Mouse (Mus musculus) testis, adult 2 months (tissue): ENCODE measurements around the gene Arhgap25. TPM values are rescaled to one million over a fixed set of nuclear protein-coding genes. Genes with fewer than 3 reads are reported as not detected.
"Not testable (repeated sequence)": the region's sequence is repeated elsewhere in the genome, so short reads cannot be mapped to it uniquely, and the experiment has no call there.

Source experiments
- H3K27ac ChIP-seq: fragments of 200-500 bp; 2 replicates; pipeline ENCODE4 v1.5.1; 2012; ENCODE audit warnings: low read depth, low read length; ENCODE audit not compliant: control insufficient read depth, insufficient read depth
- H3K27me3 ChIP-seq: fragments of 200-500 bp; 2 replicates; pipeline ENCODE4 v1.6.1; 2012; ENCODE audit warnings: mild to moderate bottlenecking, low read length, moderate library complexity; ENCODE audit not compliant: control insufficient read depth, insufficient read depth
- H3K36me3 ChIP-seq: fragments of 200-500 bp; 2 replicates; pipeline ENCODE4 v1.6.1; 2012; ENCODE audit warnings: mild to moderate bottlenecking, low read length; ENCODE audit not compliant: control insufficient read depth, insufficient read depth
- H3K4me1 ChIP-seq: fragments of 200-500 bp; 2 replicates; pipeline ENCODE4 v1.6.1; 2012; ENCODE audit warnings: low read length; ENCODE audit not compliant: control insufficient read depth, insufficient read depth
- H3K4me3 ChIP-seq: fragments of 200-500 bp; 2 replicates; pipeline ENCODE4 v1.5.1; 2012; ENCODE audit warnings: low read depth, mild to moderate bottlenecking, low read length, moderate library complexity, mixed read lengths; ENCODE audit not compliant: control insufficient read depth
- CTCF ChIP-seq: fragments of 200-500 bp; IDR thresholded peaks from 2 replicates; pipeline ENCODE4 v1.5.1; 2012; ENCODE audit warnings: low read depth, mild to moderate bottlenecking, inconsistent platforms, low read length, moderate library complexity; ENCODE audit not compliant: control insufficient read depth, insufficient read depth, insufficient replicate concordance
- POLR2A ChIP-seq: fragments of 200-500 bp; IDR thresholded peaks from 2 replicates; pipeline ENCODE4 v1.6.1; 2012; ENCODE audit warnings: low read depth, mild to moderate bottlenecking, inconsistent platforms, low read length, moderate library complexity; ENCODE audit not compliant: control insufficient read depth
- polyA plus RNA-seq: library from polyadenylated mRNA; depleted of rRNA; stranded (reverse); fragments of >200 nt; gene quantifications from 2 replicates; pipeline ENCODE4 v1.2.3, GENCODE M21; 2012

The Arhgap25 gene
- polyA plus RNA-seq, 1 experiment = 0.14 TPM

DNA sequence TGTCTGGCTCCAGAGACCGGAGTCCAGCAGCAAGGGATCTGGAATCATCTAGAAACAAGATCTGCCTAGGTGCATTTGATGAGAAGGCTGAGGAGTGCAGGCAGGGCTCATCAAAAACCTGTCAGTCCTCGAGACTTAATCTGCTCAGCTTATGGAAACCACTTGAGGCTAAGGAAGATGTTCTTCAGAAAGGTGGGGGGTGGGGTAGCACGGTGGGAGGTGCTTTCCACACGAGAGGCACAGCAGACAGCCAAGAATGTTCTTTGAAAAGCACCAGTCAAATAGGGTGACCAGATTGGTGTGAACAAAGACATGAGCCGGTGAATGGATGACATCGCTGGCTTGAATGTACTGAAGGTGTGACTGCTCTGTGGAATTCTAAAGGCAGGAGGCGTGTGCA, 9.3 kb downstream of the Arhgap25 start:
- H3K27me3 ChIP-seq = no peaks in the 10 kb centered on the region
- no peak overlapping the region for H3K4me3 ChIP-seq
- H3K27ac ChIP-seq = no peak overlapping the region
- peaks cover 2% of the 10 kb centered on the region; the same call in 1 of the 2 replicates for H3K4me1 ChIP-seq
- TF ChIP-seq POLR2A (no peak), CTCF (no peak)
- H3K36me3 ChIP-seq = no peaks in the 10 kb centered on the region

DNA sequence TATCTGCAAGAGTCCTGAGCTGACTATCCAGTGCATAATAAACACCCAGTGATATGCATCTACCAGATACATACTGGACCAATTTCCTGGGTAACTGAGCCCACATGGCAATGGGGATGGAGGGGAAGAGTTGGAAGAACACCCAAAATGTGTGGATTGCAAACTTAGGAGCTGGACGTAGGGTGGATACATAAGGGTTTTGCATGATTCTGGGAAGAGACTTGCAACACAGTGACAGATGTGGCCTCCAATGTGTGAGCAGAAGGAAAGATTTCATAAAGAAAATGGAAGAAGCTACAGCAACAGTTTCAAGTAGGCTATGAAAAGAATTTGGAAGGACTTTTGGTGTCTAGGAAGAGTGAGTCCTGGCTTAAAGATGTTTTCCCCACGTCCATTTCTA, 10.0 kb downstream of the Arhgap25 start:
- no peak overlapping the region for H3K27ac ChIP-seq
- TF ChIP-seq POLR2A (no peak), CTCF (no peak)
- H3K4me1 ChIP-seq = peaks cover 2% of the 10 kb centered on the region; the same call in 1 of the 2 replicates
- H3K4me3 ChIP-seq = no peak overlapping the region
- no peaks in the 10 kb centered on the region for H3K36me3 ChIP-seq
- no peaks in the 10 kb centered on the region for H3K27me3 ChIP-seq

DNA sequence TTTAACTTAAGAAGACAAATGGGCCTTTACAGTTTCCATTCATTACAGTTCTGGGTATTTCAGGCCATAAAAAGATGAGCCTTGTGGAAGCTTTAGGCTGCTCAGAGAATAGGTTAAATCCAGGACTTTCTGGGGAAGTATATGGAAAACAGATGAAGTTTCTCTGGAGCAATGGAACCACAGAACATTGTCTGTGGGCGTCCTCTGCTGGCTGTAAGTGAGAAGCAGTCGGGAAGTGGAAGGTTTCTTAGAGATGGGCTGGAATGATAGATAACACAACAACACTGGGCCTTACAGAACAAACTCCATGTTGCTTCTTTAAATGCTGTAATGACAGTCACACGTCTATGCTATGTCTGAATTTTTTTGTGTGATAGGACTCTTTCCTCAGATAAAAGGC, 10.8 kb downstream of the Arhgap25 start:
- Histone ChIP-seq H3K27ac (no peak overlapping the region), H3K4me1 (peaks cover 2% of the 10 kb centered on the region; the same call in 1 of the 2 replicates), H3K36me3 (no peaks in the 10 kb centered on the region), H3K4me3 (no peak overlapping the region), H3K27me3 (no peaks in the 10 kb centered on the region)
- TF ChIP-seq CTCF (no peak), POLR2A (no peak)

DNA sequence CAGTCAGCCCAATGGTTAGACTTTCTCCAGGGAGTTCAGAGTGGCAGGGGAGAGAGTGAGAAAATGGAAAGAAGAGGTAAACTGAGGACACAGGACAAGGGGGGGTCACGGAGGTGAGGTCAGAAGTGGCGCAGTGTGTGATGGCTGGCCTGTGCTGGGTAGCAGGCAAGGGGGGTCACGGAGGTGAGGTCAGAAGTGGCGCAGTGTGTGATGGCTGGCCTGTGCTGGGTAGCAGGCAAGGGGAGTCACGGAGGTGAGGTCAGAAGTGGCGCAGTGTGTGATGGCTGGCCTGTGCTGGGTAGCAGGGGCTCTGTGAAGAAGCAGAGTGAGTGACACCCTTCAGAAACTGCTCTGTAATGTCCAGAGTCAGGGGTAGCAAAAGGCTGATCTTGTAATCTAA, 11.4 kb downstream of the Arhgap25 start:
- not testable (repeated sequence) for H3K27ac ChIP-seq, H3K27me3 ChIP-seq, H3K4me3 ChIP-seq, H3K36me3 ChIP-seq, H3K4me1 ChIP-seq

DNA sequence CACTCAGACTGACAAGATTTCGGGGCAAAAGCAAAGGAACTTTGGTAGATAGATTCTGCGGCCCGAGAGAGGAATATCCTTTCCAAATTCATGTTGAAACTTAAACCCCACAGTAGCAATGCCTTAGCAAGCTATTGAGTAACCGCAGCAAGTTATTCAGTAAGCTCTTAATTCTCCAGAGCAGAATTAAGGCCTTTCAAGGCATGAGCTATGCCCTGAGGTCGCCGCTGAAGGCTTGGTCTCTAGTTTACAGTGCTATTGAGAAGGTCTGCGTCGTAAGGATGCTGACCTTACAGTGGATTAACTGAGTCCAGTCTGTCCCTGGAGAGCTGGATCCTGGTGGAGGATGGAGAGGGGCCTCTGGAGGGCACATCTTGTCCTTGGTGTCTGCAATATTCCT, 12.5 kb downstream of the Arhgap25 start:
- H3K27me3 ChIP-seq = no peaks in the 10 kb centered on the region
- no peaks in the 10 kb centered on the region for H3K36me3 ChIP-seq
- no peak overlapping the region for H3K27ac ChIP-seq
- no peak overlapping the region for H3K4me3 ChIP-seq
- H3K4me1 ChIP-seq = peaks cover 2% of the 10 kb centered on the region; the same call in 1 of the 2 replicates
- no peak for TF ChIP-seq POLR2A
- TF ChIP-seq CTCF = no peak

DNA sequence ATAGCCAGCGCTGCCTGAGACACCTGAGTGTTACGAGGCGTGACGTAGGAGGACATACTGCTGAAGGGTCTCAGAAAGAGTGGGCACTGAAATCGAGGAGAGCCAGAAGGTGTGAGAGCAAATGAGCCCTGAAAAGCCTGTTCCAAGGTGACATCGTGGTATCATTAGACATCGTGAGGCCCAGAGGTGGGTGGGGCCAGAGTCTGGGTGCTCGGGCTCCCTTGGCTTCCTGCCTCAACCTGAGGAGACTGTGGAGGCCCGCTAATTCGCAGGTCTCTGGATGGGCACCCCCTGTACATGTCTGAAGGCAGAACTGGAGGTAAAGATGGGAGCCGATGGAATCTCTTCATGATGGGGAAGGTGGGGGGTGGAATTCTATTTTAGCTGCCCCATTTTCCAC, 13.2 kb downstream of the Arhgap25 start:
- Histone ChIP-seq H3K4me1 (peaks cover 2% of the 10 kb centered on the region; the same call in 1 of the 2 replicates), H3K4me3 (peak overlapping the region; percentile 58), H3K27ac (no peak overlapping the region), H3K27me3 (no peaks in the 10 kb centered on the region), H3K36me3 (no peaks in the 10 kb centered on the region)
- TF ChIP-seq POLR2A = no peak
- TF ChIP-seq CTCF = no peak

DNA sequence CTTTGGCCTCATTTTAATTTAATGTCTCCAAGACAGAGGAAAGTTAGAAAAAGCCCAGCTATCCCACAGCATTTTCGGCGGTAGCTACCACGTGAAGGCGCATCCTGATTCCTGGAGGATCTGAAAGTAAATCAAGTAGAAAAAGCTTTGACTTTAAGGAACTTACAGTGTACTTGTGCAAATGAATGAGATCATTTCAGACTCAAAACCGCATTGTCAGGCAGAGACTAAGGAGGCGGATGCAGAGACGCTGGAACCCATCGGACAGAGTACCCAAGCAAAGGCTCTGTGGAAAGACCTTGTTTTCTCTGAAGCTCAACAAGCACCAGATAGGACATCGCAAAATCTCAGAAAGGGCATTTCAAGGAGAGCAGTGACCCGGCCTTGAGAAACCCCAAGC, 14.4 kb downstream of the Arhgap25 start:
- no peak overlapping the region for H3K4me3 ChIP-seq
- TF ChIP-seq POLR2A = no peak
- no peak for TF ChIP-seq CTCF
- peaks cover 2% of the 10 kb centered on the region; the same call in 1 of the 2 replicates for H3K4me1 ChIP-seq
- H3K27ac ChIP-seq = no peak overlapping the region
- H3K27me3 ChIP-seq = no peaks in the 10 kb centered on the region
- H3K36me3 ChIP-seq = no peaks in the 10 kb centered on the region

DNA sequence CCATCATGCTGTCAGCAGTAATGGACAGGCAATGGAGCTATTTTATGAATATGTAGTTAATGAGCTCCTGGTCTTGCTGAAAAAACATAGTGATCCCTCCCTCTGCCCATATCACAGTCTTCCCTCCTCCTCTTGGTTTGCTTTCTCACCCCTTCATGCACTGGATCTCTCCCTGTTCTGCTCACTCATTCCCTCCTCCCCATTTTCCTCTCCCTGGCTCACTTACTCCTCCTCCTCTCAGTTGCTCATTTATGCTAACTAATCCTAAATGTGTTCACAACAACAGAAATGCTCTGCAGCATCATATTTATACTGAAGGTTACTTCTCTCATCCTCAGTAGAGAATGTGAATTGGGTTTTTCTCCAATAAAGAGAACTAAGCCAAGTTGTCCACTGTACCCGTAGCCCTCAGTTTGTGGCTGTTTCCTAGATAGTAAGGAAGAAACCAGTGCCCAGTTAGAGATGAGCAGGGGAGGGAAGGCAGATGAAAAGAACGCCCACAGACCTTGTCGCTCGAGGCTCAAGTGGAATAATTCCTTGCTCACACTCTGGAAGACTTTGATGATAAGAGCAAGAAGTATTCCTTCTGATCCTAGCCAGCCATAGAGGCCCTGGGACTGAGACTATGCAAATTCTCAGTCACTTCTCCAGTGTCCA, 15.2 kb downstream of the Arhgap25 start:
- Histone ChIP-seq H3K4me3 (no peak overlapping the region), H3K36me3 (no peaks in the 10 kb centered on the region), H3K4me1 (peaks cover 2% of the 10 kb centered on the region; the same call in 1 of the 2 replicates), H3K27me3 (no peaks in the 10 kb centered on the region), H3K27ac (no peak overlapping the region)
- no peak for TF ChIP-seq CTCF
- TF ChIP-seq POLR2A = no peak
